Mouse (Mus musculus): ENCODE data around the gene Scgb2b24. TPM values are rescaled to one million over a fixed set of nuclear protein-coding genes. Genes with fewer than 3 reads are reported as not detected.

The Scgb2b24 gene
- not detected in 2 replicates for total RNA-seq (2012; rRNA removed)

DNA sequence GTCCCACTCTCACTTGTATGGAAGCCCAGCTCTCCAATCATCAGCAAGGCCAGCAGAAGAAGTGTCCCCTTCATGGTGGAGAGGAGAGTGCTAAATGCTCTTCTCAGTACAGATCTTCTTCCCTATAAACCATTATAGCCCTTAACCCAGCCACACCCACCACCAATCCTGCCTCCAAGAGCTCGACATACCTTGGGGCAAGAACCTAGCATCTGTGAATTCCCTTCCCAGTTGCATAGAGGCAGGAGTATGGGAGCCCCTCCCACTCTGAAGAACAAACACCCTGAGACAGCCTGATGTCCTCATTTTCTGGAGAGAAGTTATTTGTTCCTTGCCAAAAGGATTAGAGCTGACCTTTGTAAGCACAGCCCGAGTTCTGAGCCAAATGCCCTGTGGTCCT lies at the start of gene Scgb2b24:
Gene Scgb2b24, minus strand, starts transcription at position 101 of the 400 bp plus-strand sequence.
- no peaks in the 10 kb centered on the region; the same call in 1 of the 2 replicates for H3K9me3 ChIP-seq (ENCODE audit: control insufficient read depth, insufficient read depth, low read depth, low read length)

DNA sequence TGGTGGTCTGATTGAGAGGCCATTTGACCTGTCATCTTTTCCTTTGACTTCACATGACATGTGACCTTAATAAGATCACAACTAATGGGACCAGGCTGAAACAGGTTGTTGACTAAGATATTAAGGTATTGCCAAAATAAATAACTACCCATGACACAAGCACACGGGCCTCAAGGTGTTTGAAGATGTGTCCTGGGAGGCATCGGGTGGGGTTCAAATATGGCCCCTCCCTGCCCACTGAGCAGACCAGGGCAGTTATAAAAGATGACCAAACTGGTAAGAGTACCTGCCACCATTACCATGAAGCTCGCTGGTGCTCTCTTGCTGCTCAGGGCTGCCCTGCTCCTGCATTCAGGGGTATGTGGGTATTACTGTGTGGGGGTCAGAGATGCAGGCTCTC lies 4.4 kb upstream of the Scgb2b24 start, which contains the start of gene Scgb1b24:
Gene Scgb1b24, plus strand, starts transcription at position 301 of the 400 bp plus-strand sequence.
- Histone ChIP-seq H3K9me3 (ENCODE audit: control insufficient read depth, insufficient read depth, low read depth, low read length) (no peaks in the 10 kb centered on the region; the same call in 1 of the 2 replicates), H3K4me1 (ENCODE audit: control insufficient read depth in 2 of 2, insufficient read depth in 2 of 2, low read length in 2 of 2, poor library complexity in 1 of 2) (no peaks in the 10 kb centered on the region), H3K27ac (ENCODE audit: insufficient read depth, low read depth, low read length, poor library complexity, severe bottlenecking) (no peak within 1 kb of the TSS), H3K4me3 (ENCODE audit: insufficient read depth in 1 of 2, low read depth in 1 of 2, low read length in 2 of 2, poor library complexity in 1 of 2, severe bottlenecking in 1 of 2) (no peak within 1 kb of the TSS), H3K9ac (ENCODE audit: insufficient read depth, low read depth, low read length, poor library complexity, severe bottlenecking) (no peak within 1 kb of the TSS), H3K36me3 (ENCODE audit: control insufficient read depth, insufficient read depth, low read length, poor library complexity, severe bottlenecking) (no peaks in the 10 kb centered on the region)
- DNase-seq (ENCODE audit: low read depth, low spot score) = no peak
- TF ChIP-seq CHD2 (IDR thresholded peaks at IDR 0.05; ENCODE audit: low read depth, low read length) (no peak), MAFK (IDR thresholded peaks at IDR 0.05; ENCODE audit: insufficient read depth, low read depth, low read length) (no peak), ZC3H11A (IDR thresholded peaks at IDR 0.05; ENCODE audit: borderline replicate concordance, low read depth, low read length) (no peak), ZNF384 (IDR thresholded peaks at IDR 0.05; ENCODE audit: low read depth, low read length) (no peak), HCFC1 (IDR thresholded peaks at IDR 0.05; ENCODE audit: borderline replicate concordance, insufficient read depth, low read length) (no peak)
- in situ Hi-C loops (cut with MboI; ENCODE audit: low sequenced_read_pairs in 2 of 2, unreplicated experiment in 2 of 2) = no loop called here

More for the DNA sequence above, at the start of gene Scgb2b24:
- no peak within 1 kb of the TSS for H3K4me3 ChIP-seq (ENCODE audit: insufficient read depth in 1 of 2, low read depth in 1 of 2, low read length in 2 of 2, poor library complexity in 1 of 2, severe bottlenecking in 1 of 2)
- no peak within 1 kb of the TSS for H3K27ac ChIP-seq (ENCODE audit: insufficient read depth, low read depth, low read length, poor library complexity, severe bottlenecking)
- no peak within 1 kb of the TSS for H3K9ac ChIP-seq (ENCODE audit: insufficient read depth, low read depth, low read length, poor library complexity, severe bottlenecking)
- DNase-seq (ENCODE audit: low read depth, low spot score) = no peak
- no peaks in the 10 kb centered on the region for H3K4me1 ChIP-seq (ENCODE audit: control insufficient read depth in 2 of 2, insufficient read depth in 2 of 2, low read length in 2 of 2, poor library complexity in 1 of 2)
- H3K36me3 ChIP-seq (ENCODE audit: control insufficient read depth, insufficient read depth, low read length, poor library complexity, severe bottlenecking) = no peaks in the 10 kb centered on the region
- in situ Hi-C loops (cut with MboI; ENCODE audit: low sequenced_read_pairs in 2 of 2, unreplicated experiment in 2 of 2) = no loop called here
- TF ChIP-seq ZC3H11A (IDR thresholded peaks at IDR 0.05; ENCODE audit: borderline replicate concordance, low read depth, low read length) (no peak), HCFC1 (IDR thresholded peaks at IDR 0.05; ENCODE audit: borderline replicate concordance, insufficient read depth, low read length) (no peak), CHD2 (IDR thresholded peaks at IDR 0.05; ENCODE audit: low read depth, low read length) (no peak), ZNF384 (IDR thresholded peaks at IDR 0.05; ENCODE audit: low read depth, low read length) (no peak), MAFK (IDR thresholded peaks at IDR 0.05; ENCODE audit: insufficient read depth, low read depth, low read length) (no peak)

DNA sequence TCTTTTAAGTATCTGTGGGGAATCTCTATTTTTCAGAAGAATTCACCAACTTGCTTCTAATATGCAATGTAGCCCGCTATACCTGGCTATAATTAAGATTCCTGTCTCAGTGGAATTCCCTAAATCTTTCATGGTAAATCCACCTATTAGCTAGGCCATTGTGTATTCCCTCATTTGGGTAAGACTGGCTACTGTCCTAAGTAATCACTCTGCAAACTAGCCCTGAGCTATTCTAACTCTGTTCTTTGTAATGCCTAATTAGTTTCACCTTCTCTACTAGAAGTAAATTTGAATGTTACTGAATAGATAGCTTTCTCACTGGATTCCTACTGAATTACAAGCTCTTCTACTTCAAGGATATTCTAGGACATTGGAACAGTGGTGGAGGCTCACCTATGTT lies 49.2 kb downstream of the Scgb2b24 start:
- no peak overlapping the region for H3K27ac ChIP-seq (ENCODE audit: insufficient read depth, low read depth, low read length, poor library complexity, severe bottlenecking)
- TF ChIP-seq HCFC1 (IDR thresholded peaks at IDR 0.05; ENCODE audit: borderline replicate concordance, insufficient read depth, low read length) (no peak), MAFK (IDR thresholded peaks at IDR 0.05; ENCODE audit: insufficient read depth, low read depth, low read length) (no peak), ZC3H11A (IDR thresholded peaks at IDR 0.05; ENCODE audit: borderline replicate concordance, low read depth, low read length) (no peak), ZNF384 (IDR thresholded peaks at IDR 0.05; ENCODE audit: low read depth, low read length) (no peak), CHD2 (IDR thresholded peaks at IDR 0.05; ENCODE audit: low read depth, low read length) (no peak)
- no peaks in the 10 kb centered on the region for H3K9me3 ChIP-seq (ENCODE audit: control insufficient read depth, insufficient read depth, low read depth, low read length)
- no peak overlapping the region for H3K4me3 ChIP-seq (ENCODE audit: insufficient read depth in 1 of 2, low read depth in 1 of 2, low read length in 2 of 2, poor library complexity in 1 of 2, severe bottlenecking in 1 of 2)
- in situ Hi-C loops (cut with MboI; ENCODE audit: low sequenced_read_pairs in 2 of 2, unreplicated experiment in 2 of 2) = no loop called here
- H3K9ac ChIP-seq (ENCODE audit: insufficient read depth, low read depth, low read length, poor library complexity, severe bottlenecking) = no peak overlapping the region
- 0 out of 4 replicates have a peak, but pooled peaks cover 0 to 2% of the 10 kb centered on the region in 2 experiments for H3K4me1 ChIP-seq (ENCODE audit: control insufficient read depth in 2 of 2, insufficient read depth in 2 of 2, low read length in 2 of 2, poor library complexity in 1 of 2)
- DNase-seq (ENCODE audit: low read depth, low spot score) = peak; percentile 0
- H3K36me3 ChIP-seq (ENCODE audit: control insufficient read depth, insufficient read depth, low read length, poor library complexity, severe bottlenecking) = no peaks in the 10 kb centered on the region

Other genes with a start within 250 kb of the Scgb2b24 start
- gene Scgb2b21, start 218.9 kb downstream of the Scgb2b24 start, total RNA-seq (2012; rRNA removed) = not detected in 2 replicates
- not detected in 2 replicates for gene Scgb1b24, start 4.5 kb upstream of the Scgb2b24 start, total RNA-seq (2012; rRNA removed)
- gene Scgb2b26, start 205.7 kb upstream of the Scgb2b24 start, total RNA-seq (2012; rRNA removed) = not detected in 2 replicates